Mouse (Mus musculus) layer of hippocampus, postnatal 14 days (tissue): ENCODE results near the gene Cyp3a13. TPM values are rescaled to one million over a fixed set of nuclear protein-coding genes. Genes with fewer than 3 reads are reported as not detected.
A peak's percentile ranks its signal among the peaks of the same experiment; 100 is the strongest.
"Not testable (repeated sequence)": the region's sequence is repeated elsewhere in the genome, so short reads cannot be mapped to it uniquely, and the experiment has no call there.

Source experiments
- DNase-seq, 2 experiments: peaks; one replicate each; pipeline ENCODE4 v3.0.0; 2021 to 2022; ENCODE audit warnings: low spot score in 2 of 2, mixed read lengths in 1 of 2
- long read RNA-seq, 2 experiments: library from polyadenylated mRNA; stranded (forward); transcript quantifications; one replicate each; pipeline ENCODE4 v2.0.0; 2021
- total RNA-seq, 2 experiments: library from RNA; stranded (reverse); gene quantifications; 2 replicates each; pipeline ENCODE4 v1.2.3; 2021

Gene Cyp3a13
- total RNA-seq, result under 1 TPM in 1 of 2 experiments, not detected in 1; 0.29 TPM
- long read RNA-seq, experiment 1, result 0 reads
- long read RNA-seq, experiment 2, partial matches to known transcripts, result 0 of 1 reads
- long read RNA-seq, experiment 2, other reads (novel, unspliced or antisense), result 1 of 1 reads

DNA sequence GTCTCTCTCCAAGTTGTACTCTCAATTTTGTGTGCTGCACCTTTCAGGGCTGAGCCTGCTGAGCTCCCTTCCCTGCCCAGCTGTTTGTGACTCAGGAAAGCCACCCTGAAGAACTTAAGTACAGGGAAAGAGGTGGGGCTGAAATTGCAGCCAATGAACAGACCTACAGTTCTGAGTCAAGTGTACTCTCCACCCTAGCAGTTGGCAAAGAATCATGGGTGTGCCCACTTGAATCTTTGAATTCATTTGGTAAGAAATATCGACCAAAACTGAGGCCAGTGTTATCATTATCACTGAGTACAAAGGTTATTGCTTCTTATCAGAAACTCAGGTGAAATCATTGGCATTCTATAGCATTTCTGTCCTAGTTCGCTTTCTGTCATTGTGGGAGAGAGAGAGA, at the start of gene Cyp3a13:
Cyp3a13 (minus strand) TSS at position 88 of the 400 bp plus-strand sequence.
- DNase-seq, result no peak

DNA sequence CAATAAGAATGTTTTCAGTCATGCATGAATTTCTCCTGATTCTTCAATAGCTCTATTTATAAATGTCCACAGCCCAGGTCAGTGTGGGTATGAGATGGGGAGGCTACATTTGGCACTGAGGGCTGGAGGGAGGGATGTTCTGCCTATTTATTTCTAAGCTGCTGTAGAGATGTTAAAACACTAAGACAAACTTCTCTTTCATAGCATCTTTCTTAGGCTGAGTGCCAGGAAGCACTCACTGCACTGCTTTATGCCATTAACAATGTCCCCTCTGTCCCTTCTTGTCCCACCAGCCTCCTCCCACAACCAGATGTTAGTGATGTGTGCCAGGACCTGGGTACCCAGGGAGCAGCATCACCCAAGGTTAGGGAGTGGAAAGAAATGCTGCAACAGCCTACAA, 45.1 kb upstream of the Cyp3a13 start:
- DNase-seq, result peak in 1 of 2 experiments; percentile 62

DNA sequence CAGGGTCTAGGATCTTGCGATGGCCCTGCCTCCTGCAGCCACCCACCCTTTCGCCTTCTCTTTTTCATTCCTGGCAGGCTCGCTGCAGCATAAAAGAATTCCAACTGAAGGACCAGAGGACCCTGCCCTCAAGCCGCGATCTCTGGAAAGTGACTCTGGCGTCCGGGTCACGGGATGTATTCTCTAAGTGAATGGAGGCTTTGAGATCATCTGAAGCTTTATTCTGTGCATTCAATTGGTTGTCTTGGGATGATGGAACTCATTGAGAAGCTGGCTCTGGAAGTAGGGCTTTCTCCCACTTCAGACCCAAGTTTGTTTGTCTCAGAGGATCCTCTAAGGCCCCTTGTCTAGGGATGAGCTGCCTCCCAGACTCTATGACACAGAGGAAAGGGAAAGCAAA, 41.5 kb upstream of the Cyp3a13 start, which contains the start of gene Gjc3:
Gjc3 (minus strand) TSS at position 154 of the 400 bp plus-strand sequence.
- peak in 1 of 2 experiments; percentile 8 for DNase-seq

DNA sequence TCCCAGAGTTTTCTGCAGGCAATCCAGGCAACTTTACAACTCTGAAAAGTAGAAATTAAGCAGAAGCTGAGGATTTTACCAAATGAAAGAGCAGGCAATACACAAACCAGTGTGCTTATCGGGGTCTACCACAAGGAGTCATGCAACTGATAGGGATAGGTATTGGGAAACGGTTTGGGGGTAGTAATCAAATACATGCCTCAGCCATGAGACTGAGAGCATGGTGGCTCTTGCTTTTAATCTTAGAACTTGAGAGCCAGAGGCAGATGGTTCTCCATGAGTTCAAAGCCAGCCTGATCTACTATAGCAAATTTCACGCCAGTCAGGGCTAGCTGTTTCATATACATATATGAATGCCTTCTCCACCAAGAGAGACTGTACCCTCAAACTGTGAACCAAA, 35.0 kb upstream of the Cyp3a13 start:
- DNase-seq, result no peak

DNA sequence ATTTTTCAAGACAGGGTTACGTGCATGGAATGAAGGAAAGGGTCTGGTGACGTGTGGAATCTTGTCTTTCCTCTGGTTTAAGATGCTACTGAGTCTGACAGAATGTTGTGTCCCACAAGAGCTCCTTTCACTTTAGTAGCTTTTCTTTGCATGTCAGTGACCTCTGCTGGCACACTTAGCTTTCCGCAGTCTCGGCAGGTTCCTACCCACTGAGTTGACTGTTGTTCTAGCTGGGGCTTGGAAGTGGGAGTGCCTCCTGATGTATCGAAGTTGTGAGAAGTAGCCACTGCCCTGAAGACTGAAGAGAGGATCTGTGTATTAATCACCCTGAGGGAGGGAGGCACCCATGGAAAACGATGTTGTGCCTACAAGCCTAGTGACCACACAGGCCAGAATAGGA, 29.8 kb upstream of the Cyp3a13 start:
- peak in 1 of 2 experiments; percentile 18 for DNase-seq

DNA sequence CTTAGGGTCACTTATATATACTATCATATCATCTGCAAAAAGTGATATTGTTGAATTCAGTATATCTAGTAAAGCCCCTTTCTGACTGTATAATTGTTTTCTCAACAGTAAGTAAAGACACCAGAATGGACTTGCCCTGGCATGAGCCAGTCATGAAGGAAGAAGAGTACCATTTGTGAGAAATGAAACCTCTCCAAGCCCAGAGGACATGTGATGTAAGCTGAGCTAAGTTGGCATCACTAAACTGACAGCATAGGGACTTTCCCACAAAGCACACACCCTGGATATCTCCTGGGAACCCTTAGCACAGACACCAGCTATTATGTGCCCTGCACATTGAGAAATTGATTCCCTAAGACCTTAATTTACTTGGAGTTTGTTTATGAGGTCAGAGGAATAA, 25.9 kb upstream of the Cyp3a13 start:
- no peak for DNase-seq

DNA sequence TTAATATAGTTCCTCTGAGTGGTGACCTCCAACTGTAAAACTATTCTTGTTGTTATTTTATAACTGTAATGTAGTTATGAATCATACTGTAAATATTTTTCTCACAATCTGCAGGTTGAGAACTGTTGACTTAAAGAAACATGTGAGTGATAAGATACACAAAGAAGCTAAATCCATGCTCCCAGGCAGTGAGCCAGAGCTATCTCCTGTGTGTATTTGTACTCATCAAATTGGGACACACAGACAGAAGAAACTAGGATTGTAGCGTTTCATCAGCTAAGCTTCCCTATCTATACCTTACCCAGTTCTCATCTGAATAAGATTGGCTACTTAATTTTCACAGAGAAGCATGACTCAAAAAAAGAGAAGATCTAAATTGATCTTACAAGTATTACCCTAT, 21.7 kb upstream of the Cyp3a13 start:
- no peak for DNase-seq

DNA sequence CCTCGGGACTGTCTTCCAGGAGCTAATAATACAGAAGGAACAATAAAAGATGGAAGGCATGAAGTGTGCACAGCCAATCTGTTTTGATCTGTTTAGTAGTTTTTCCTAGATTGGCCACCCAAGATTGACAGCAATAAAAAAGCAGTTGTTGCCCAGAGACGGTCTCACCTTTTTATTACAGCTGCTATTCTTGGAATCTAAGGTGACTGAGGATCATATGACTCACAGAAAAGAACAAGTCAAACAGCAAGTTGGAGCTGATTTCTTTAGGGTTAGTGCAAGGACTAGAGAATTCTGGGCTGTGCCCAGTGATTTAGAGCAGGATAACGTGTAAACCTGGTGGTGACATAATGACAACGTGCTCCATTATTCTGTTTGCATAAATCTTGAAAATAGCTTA, 19.5 kb upstream of the Cyp3a13 start:
- DNase-seq, result no peak

DNA sequence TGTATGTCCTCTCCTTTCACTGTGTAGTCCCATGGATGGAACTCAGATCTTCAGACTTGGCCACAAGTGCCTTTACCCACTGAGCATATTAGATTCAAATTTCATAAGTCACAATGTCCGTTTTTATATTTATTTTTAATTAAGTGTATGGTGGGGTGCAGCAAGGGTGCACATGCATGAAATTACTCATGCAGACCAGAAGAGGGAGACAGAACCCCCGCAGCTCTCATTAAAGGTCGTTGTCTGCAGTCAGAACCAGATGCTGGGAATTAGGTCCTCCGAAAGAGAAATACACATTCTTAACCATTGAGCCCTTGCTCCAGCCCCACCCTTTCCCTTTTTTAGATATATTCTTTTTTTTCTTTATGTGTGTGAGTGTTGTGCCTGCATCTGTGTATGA, 15.8 kb upstream of the Cyp3a13 start:
- DNase-seq, result no peak

DNA sequence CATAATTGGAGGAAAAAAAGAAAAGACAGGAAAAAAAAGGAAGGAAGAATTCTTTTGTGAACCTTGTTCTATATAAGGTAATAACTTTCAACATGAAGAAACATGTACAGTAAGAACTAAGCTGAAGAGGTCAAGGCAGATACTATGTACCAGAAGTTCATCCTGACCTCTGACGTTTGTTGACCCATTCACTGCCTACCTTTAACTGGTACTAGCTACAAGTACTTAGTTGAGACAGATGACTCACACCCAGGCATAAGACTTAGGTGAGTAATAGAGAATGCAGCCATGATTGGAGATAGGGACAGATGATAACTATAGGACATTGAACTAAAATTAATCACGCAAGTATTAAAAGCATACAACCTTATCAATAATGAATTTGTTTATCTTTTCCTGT, 15.1 kb upstream of the Cyp3a13 start:
- DNase-seq, result no peak

DNA sequence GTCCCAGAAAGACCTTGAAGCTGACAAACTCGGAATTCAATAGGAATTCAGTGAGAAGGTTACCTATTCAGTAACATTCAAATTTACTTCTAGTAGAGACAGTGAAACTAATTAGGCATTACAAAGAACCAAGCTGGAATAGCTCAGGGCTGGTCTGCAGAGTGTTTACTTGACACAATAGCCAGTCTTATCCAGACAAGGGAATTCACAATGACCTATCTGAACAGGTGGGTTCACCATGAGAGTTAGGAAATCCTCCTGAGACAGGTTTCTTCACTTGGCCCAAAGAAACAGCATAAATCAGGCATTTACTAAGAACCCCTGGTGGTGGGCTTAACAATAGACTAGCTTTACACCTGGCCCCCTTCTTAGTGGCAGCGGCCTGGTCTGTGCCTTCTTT, 12.5 kb upstream of the Cyp3a13 start:
- not testable (repeated sequence) for DNase-seq

DNA sequence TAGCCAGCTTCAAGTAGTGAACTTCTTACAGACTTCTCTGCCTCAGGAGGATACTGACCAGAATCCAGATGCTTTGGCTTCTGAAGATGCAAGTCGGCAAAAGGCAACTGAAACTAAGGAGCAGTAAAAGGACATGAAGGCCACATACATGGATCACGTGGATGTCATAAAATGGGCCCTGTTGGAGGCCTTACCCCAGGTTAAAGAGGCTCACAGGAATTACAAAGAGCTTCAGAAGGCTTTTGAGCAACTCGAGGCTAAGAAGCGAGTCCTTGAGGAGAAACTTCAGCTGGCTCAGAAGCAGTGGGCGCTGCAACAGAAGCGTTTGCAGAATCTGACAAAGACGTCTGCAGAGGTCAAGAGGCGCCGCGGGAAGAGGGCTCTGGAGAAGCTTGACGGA, 7.0 kb upstream of the Cyp3a13 start:
- no peak for DNase-seq

DNA sequence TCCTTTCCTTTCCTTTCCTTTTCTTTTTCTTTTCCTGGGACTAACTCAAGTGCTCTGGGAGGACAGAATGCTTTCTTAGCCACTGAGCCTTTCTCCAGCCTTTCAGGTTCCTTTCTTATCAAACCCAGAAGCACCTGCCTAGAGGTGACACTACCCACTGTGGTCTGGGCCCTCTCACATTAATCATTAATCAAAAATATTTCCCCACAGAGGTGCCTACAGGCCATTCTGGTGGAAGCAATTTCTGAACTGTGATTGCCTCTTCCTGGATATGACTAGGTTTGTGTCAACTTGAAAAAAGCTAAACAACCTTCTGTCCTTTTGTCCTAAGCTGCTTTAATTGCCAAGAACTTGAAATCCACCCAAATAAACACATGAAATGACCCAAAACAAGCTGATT, 752 bp upstream of the Cyp3a13 start:
- no peak for DNase-seq

DNA sequence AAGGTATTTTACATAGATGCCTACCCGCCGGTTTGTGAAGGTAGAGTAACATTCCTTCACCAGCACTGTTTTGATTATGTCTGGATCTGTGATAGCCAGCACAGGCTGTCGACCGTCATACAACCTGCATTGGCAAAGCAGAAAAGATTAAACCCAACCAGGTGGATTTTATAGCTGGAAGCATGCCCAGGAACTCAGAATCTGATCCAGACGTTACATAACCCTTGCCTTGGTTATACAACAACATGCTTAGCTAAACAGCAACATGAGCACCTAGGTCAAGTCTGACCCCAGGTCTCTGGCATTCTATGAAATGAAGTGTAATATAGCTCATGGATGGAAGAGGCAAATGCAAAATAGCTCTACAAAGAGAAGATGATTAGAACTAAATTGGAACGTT, 5.9 kb downstream of the Cyp3a13 start:
- no peak for DNase-seq

DNA sequence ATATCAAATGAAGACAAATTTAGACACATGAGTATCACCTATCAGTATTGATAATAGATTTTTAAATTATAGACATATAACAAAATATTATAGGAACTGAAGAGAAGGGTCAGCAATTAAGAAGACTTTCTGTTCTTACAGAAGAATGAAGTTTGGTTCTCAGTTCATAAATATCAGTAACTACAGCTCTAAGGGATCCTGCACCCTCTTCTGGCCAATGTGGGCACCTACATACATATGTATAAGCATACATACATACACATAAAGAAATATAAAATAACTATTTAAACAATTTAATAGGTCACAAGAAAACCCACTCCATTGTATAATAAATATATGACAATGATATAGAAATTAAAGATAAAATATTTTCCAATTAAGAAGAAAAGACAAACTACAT, 6.9 kb downstream of the Cyp3a13 start:
- DNase-seq, result no peak

DNA sequence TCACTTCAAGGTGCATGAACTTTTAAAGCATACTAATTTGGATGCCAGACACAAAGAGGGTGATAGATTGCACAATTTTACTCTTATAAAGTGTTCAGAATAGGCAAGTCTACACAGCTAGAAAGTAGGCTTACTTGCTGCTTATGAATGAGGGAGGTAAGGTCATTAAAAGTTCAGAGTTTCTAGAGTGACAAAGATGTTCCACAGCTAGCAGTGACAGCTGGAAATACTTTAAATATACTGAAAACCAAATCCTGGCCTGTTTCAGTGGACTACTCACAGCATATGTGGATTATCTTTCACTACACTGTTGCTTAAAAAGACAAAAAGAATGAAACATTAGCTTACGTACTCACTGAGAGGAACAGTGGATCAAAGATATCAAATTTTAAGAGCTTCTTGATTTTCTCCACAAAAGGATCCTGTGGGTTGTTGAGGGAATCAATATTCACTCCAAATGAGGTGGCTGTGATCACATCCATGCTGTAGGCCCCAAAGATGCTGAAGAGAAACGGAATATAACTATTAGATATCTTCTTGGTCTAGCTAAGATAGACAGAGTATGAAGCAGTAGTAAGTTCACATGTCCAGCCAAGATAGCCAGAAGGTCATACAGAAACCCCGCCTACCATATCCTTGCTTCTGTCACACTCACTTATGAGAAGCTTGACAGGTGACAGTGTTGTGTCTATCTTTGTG, 11.7 kb downstream of the Cyp3a13 start:
- DNase-seq, result no peak

DNA sequence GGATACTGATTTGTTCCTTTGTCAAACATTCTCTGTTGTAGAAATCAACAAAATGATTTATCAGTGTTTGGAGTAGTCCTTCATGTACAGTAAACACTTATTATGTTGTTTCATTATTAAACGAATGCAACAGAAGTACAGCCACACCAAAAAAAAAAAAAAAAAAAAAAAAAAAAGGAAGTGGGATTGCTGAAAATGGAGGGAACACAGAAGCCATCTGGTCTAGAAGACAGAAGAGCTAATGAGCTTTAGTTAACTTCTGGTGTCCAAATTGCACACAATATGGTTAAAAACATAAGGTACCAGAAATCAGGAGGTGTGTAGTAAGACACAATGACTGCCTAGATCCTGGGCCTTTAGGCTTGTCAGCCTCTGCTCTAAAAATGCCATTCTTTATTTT, 23.6 kb downstream of the Cyp3a13 start:
- DNase-seq, result no peak

DNA sequence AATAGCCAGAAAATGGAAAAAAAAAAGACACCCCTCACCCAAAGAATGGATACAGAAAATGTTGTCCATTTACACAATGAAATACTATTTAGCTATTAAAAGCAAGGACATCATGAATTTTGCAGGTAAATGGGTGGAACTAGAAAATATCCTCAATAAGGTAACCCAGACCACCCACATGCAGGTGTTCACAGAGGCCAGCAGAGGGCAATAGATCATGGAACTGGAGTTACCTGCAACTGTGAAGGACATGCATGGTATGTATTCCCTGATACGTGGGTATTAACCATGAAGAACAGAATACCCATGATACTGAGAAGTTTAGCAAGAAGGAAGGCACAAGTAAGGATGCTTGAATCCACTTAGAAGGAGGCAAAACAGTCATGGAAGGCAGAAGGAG, 28.5 kb downstream of the Cyp3a13 start:
- DNase-seq, result no peak

DNA sequence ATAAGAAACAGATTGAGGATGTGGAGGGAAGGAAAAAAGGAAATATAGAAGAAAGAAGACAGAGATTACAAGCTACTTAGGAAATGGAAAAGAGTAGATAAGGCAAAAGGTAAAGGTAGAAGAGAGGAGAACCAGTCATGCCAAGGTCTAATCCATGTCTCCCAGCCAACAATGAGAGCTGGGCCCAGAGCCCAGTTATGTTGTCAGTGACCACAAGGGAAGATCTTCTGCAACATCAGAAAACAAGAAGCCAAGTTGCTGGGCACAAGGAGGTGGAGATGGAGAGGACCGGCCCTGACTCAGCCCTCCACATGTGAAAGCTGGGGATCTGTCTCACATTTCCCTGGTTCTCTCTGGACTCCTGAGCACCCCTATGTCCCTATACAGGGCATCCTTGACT, 33.8 kb downstream of the Cyp3a13 start:
- no peak for DNase-seq

DNA sequence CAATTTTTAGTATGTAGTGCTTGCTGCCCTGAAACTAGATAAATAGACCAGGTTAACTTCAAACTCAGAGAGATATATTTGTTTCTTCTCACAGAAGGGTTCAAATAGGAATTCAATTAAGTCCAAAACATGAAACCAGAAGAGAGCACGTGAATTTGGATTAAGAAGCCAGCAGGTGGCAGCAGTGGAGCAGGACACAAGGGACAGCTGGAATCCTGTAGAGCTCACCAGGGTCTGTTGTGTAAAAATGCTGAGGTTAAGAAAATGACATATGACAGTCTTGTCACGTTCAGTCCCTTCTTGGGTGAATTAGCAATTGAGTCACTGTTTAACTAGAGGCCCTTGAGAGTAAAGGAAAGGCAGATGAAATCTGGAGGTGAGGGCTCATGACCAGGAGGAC, 35.5 kb downstream of the Cyp3a13 start:
- DNase-seq, result peak; percentile 37 to 56

DNA sequence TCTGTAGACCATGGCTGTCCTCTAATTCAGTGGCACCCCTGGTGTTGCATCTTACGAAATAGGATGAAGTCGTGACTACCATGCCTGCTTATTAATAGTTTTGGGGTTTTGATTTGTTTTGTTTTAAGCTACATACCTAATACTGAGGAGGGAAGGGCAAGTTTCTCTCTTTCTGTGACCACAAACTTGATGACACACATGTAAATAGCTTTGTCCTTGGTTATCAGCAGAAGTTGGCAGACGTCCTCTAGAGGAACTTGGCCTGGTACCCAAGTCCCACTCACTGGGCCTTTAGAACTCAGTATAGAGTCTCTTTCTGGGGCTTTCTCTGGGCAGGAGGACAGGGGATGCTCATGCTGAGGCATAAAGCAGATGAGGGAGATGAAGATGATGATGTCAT, 38.1 kb downstream of the Cyp3a13 start:
- no peak for DNase-seq

DNA sequence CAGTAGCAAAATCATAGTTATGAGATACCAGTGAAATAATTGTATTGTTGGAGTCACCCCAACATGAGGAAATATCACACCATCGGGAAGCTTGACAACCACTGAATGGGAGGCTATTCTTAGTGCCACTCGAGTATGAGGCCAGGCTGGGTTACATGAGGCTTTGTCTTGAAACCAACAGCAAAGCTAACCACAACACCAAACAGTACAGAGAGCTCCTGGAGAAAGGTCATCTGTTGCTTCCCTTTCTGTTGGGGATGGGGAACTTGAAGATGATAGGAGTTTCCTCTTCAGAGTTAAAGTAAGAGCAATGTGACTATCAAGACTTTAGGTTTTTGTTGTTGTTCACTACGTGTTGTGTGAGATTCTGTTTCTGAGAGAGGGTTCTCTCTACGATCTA, 38.5 kb downstream of the Cyp3a13 start:
- DNase-seq, result no peak

DNA sequence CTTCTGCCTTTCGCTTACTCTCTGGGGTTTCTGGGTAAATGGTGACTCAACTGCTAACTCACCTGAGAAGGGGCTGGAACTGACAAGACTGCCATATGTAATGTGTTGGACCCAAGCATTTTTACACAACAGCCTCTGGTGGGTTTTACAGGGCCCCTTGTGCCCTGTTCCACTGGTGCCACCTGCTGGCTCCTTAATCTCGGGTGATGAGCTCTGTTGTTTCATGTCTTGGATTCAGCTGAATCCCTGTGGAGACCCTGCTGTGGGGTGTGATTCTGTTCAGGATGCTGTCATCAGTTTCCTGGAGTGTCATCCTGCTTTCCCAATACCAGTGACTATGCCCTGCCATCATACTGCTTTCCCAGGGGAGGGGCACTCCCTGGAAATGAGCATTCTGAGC, 43.6 kb downstream of the Cyp3a13 start:
- DNase-seq, result peak in 1 of 2 experiments; percentile 9
